Mouse (Mus musculus) T-helper 2 cell (primary cell): ENCODE data around the gene Myo1c.

Experiments
- in situ Hi-C: fragments of 300-600 bp; cut with MboI, MseI; formaldehyde crosslinking; loops from one replicate; pipeline ENCODE4 v1.15.1; 2025; ENCODE audit warnings: high pct_unique_total_duplicates

Gene Myo1c

DNA sequence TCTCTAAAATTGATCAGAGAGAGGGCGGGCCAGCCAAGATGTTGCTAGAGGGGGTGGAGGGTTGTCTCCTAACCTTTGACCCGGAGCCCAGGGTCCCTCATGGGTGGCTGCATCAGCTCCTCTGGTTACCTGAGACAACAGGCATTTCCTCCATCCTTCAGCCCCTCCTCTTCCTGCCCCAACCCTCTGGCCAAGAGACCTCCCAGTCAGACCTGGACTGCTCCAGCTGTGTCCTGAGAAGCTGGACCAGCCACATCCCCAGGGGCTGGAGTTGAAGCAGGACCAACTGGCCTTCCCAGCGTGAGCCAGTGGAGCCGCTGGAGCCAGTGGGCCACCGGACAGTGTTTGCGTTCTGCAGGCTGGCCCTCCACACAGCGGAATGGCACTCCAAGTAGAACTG is at the start of gene Myo1c:
Gene Myo1c (plus strand): TSS at position 194 of the 400 bp plus-strand sequence.
- in situ Hi-C loops: no loop called here

DNA sequence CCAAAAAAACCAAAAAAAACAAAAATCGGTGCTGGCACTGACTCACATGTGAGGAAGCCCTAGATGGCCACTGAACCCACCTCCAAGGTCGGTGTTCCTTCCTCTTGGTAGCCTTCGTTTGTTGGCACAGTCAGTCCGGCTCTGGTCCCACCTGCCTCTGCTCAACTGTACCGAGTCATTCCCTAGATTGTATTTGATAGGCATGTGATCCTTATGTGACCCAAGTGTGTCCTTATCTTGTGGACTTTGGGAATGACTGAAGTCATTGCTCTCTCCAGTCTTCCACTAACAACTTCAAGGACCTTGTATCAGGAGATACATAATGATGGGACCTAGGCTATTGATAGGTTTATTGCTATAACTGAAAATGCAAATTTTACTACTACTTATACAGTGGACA is 45.5 kb upstream of the Myo1c start:
- in situ Hi-C loops: no loop called here

DNA sequence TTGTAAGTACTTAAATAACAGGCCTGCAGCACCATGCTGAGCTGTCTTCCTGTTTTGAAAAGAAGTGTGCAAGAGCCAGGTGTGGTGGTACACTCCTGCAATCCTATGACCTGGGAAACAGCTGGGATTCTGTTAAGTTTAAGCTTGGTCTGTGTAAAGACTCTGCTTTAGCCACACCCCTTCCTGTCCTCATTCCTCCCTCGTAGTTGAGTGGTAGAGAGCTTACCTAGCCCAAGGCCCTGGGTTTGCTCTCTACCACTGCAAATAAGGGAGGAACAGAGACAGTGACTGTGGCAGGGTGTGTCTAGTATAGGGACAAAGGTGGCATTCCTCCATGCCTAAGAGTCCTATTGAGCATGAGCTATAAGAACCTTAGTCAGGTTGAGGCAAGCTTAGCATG is 45.0 kb upstream of the Myo1c start:
- in situ Hi-C loops: no loop called here

DNA sequence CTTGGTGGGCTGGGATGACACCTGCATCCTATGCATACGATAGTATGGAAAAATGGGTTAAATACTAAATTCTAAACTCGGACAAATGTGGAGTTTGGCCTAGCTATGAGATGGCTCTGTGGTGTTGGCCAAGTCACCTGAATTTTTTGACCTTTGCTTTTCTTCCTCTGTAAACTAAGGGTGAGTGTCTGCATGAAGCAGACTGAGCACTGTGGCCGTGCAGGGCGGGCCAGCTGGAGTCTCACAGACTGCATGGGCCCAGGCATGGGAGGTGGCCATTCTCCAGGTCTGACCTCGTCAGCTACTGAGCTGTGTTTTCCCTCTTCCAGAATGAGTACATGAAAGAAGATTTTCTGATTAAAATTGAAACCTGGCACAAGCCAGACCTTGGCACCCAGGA is 41.5 kb upstream of the Myo1c start:
- in situ Hi-C loops: no loop called here

DNA sequence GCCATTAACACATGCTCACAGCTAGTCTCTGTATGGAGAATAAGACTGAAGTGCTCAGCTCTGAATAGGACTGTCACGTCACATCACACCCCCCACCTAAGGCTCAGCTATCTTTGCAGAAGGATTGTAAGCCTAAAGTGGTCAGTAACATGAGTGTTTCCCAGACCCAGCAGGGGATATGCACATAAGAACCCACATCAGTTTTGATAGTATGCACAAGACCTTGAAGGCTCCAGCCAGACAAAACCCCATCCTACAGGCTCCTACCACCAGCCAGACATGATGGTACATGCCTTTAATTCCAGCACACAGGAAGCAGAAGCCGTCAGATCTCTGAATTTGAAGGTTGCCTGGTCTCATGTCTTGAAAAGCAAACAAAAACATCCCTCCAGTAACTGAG is 40.3 kb upstream of the Myo1c start:
- in situ Hi-C loops: no loop called here

DNA sequence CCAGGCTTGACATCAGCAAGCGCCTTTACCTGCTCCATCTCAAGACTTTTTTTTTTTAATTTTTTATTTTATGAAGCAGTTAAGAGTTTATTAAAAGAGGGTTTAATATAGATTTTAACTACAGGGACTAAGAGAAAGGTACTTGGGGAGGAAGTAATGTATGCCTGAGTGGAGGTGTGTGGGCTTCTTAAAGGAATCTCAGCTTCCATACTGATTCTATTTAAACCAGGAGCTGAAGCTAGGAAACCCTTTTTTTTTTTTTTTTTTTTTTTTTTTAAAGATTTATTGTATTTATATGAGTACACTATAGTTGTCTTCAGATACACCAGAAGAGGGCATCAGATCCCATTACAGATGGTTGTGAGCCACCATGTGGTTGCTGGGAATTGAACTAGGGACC is 35.5 kb upstream of the Myo1c start:
- in situ Hi-C loops: no loop called here

DNA sequence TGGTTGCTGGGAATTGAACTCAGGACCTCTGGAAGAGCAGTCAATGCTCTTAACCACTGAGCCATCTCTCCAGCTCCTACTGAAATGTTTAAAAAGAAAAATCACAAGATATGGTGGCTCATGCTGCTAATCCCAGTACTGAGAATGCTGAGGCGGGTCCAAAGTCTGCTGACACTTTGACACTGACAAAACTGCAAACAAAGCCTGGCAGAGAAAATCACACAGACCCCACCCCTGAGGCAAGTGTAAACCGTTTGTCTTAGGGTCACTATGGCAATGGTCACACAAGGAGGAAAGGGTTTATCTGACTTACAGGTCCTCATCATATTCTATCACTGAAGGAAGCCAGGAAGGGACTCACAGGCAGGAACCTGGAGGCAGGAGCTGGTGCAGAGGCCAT is 34.7 kb upstream of the Myo1c start:
- in situ Hi-C loops: no loop called here

DNA sequence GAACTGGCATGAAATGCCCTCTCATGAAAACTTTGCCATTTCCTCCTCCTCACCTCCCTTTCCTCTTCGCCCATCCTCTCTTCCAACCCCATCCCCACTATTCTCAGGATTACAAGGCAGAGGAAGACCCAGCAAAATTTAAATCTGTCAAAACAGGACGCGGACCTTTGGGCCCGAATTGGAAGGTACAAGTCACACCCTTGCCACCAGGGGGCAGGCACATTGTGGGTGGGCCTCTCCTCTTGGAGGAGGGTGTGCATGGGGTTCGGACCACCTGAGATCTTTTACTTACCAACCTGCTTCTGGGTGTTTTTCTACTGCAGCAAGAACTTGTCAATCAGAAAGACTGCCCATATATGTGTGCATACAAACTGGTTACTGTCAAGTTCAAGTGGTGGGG is 31.2 kb upstream of the Myo1c start:
- in situ Hi-C loops: no loop called here

DNA sequence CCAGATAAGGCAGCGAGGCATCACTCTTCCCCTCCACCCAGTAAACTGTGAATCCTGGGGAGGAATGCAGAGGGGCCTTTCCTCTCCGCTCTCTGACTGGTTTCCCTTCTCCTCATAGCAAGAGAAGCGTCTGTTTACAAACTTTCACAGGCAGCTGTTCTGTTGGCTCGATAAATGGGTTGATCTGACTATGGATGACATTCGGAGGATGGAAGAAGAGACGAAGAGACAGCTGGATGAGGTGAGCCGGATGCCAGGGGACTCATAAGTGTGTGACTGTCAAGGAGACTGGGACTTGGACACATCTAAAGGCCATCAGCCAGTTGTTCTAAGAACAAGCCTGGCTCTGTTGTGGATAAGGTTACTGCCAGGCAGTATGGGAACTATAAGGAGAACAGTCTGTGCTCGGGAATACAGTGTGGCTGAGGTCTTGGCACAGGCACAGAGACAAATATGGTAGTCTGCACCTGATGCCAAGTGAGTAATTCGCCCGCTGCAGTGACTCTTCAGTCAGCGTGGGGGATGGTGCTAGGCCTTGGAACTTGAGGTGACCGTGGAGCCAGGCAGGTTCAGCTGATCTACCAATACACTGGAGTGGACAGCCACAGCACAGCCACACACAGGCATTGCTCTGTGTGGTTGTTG is 30.0 kb upstream of the Myo1c start:
- in situ Hi-C loops: no loop called here

DNA sequence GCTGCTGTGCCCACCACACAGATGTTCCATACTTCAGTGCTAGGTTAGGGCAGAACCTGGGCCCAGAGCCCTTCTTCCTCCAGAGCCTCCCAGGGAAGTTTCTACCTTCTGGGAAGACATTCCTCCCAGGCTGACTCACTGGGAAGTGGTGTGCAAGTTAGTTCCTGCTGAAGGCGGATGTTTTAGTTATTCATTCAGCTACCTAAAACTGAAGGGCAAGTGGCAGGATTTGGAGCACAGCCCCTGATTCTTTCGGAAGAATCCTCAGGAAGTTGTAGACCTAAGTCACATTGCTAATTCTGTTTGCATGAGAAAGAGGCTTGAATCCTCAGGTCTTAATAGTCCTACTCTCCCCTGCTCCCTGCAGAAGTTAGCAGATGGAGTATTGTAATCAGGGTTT is 28.9 kb upstream of the Myo1c start:
- in situ Hi-C loops: no loop called here

DNA sequence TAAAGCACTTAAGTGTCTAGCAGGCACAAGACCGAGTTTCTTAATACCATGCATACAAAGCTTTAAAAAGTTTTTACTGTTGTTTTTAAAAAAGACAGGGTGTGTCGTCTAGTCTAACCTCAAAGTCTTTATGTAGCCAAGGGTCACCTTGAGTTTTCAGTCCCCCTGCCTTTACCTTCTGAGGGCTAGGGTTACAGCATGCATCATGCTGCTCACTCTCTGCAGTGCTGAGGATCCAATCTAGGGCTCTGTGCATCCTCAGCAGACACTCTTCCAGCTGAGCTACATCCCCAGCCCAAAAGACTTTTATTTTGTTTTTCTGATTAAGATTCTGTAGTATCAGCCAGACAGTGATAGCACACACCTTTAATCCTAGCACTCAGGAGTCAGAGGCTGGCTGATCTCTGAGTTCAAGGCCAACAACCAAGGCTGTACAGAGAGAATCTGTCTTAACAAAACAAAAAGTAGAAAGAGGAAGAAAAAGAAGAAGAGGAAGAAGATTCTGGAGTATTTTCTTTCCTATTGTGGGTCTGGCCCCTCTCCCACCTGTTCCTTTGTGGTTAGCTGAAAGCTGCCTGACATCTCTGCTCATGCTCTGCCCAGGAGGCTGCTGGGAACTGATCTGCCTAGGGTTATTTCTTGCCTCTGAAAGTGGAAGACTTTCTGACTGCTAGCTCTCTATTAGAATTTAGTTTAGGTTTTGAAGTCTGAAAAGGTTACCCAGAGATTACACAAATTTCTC is 27.5 kb upstream of the Myo1c start:
- in situ Hi-C loops: no loop called here

DNA sequence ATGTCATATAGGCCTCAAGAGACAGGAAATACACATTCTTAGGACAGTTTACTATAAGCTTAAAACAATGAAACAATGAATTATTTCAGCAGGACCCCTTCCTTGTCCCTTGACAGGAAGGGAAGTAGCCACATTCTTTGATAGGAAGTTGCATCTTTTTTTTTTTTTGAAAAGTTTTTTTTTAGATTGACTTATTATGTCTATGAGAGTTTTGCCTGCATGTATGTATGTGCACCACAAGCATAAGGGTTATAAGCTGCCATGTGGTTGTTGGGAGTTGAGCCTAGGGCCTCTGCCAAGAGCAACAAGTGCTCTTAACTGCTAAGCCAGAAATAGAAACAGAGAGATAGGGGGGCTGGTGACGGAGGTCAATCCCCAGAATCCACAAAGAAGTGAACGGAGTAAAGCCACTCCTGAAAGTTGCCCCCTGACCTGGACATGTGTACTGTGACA is 26.2 kb upstream of the Myo1c start:
- in situ Hi-C loops: no loop called here

DNA sequence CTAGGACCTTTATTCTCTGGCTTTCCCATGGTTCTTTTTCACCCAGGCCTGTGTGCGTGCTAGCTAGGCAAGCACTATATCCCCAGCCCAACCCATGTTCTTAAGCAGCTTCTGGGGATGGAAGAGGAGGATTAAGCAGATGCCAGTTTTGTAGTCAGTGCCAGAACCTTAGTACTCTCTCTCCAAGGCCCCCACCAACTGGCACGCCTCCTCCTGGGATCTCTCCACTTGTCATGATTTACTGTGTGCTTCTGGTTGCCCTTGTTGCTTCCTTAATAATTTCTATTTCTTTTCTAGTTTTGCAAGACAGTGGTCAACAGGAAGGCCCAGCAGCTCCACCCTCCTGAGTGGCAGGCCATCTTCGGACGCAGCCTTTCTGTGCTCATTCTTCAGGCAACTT is 24.5 kb upstream of the Myo1c start:
- in situ Hi-C loops: no loop called here

DNA sequence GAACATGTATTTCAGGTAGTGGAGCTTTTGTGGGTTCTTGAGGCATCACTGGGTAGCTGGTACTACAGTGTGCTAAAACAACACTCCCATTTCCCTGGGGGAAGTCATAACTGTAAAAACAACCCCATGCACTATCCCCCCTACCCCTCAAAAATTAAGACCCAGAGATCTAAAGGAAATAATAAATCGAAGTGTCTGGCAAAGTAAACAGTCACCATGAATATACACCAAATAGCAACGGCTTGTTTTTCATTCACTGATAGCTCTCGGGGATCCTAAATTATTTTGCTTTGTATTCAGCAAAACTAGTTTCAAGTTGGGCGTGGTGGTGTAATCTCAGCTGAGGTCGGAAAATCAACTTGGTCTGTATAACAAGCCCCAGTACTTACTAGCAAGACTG is 20.2 kb upstream of the Myo1c start:
- in situ Hi-C loops: no loop called here

DNA sequence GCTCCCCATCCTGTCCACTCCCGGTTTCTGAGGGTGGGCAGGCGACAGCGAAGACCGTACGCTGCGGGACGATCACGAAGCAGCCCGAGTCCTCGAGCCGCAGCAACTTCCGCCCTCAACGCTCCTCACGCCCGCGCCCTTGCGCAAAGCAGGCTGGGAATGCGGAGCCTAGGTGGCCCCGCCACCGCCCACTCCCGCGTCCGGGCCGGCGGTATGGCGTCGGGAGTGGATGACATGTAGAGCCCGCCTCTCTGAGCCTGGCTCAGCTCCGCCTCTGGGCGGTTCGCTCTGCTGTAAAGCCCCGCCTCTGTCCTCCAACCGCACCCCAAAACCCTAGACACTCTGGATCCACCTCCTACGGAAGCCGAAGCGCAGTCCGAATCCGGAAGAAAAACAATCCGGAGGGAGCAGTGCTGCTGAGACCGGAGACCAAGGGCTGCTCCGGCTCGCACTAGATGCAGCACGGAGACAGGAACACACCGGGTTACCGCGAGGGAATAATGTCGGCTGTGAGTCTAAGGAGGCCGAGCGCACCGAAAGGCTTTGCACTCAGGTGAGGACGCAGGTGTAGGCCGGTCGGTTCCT is 19.6 kb upstream of the Myo1c start, which contains the start of gene Inpp5k:
Gene Inpp5k (plus strand): TSS at position 344 of the 585 bp plus-strand sequence.
- in situ Hi-C loops: no loop called here

DNA sequence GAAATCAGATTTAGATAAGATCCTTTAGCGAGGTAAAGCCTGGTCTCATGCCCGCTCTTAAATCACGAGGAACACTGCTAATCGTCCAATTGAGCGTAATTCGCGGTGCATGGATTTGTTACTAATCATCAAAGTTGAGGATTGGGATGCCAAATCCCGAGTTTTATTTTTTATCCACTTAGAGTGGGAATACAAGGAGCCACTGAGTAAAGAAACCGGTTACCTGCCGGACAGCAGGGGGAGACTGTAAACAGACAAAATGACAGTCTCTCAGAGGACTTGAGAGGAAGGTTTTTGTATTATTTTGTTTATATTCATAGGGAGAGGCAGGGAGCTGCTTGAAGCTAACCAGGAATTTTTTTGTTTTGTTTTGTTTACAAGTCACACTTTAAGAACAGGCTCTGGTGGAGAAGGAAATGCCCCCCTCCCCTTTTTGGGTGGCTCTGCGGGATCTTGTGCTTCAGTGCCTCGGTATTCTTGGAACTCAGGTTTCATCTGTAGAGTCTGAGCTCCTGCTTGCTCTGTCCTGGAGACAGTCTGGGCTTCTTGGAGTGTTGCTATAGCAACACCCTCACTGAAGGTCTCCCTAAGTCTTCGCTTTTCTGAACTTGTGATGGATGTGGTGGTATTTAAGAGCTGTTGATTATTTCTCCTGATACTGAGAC is 18.6 kb upstream of the Myo1c start:
- in situ Hi-C loops: no loop called here

DNA sequence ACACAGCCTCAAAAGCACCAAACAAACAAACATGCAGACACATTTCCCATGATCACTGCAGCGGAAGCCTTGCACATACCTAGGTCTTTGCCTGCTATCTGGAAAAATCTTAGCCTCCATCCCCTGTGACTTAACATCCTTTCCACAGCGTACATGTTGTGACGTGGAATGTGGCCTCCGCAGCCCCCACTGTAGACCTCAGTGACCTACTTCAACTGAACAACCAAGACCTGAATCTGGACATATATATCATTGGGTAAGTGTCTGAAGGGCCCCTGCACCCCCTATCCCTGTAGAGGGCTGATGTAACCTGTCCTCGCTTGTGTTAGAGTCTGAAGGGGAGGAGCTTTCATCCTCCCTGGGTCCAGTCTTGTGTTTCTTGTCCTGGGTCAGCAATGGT is 17.4 kb upstream of the Myo1c start:
- in situ Hi-C loops: no loop called here

DNA sequence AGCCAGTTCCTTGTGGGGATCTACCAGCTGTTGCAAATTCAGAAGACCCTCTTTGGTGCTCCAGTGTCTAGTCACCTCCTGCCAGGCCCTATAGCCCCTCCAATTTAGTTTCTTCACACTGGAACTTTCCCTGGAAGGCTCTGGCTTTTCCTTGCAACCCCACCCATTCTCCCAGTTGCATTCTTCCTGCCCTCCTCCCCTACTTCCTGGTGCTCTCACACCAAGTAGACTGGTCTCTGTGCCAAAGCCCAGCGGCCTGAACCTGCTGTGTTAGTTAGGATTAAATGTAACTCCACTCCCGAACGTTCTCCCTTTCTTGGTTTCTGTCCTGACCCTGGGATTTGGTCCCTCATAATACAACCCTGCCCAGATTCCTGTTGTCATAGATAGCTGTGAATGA is 15.5 kb upstream of the Myo1c start:
- in situ Hi-C loops: no loop called here

DNA sequence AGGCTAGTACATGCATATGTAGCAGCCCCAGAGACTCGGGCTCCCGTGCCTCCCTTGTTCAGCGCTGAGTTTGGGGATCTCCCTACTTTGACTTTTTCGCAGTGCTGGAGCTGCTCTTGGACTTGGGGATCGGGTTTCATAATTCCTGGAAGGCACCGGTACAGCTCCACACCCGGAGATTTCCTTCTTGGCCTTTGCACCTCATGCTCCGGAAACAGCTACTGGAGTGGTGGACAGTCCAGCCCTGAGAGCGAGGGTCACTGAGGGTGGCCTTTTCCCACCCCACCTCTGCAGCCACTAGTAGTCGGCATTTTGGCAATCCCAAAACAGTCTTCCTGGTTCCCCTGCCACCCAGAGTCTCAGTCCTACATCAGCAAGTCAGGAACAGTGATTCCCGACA is 15.0 kb upstream of the Myo1c start:
- in situ Hi-C loops: no loop called here

DNA sequence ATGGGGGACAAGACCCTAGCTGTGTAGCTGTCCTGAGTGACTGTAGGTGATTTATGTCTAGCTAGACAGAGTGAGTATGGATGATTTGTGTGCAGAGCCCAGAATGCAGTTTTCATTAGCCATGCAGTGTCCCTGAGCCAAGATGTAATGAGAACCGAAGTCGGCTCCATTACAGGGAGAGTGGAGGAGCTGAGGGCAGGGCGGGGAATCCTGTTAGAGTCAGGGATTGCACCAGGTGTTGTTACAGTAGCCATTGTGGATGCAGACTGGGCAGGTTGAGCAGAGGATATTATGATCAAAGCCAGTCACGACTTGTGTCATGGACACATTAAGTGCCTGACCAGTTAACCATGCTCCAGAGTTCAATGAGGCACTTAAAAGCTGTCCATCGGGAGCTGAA is 7.0 kb upstream of the Myo1c start:
- in situ Hi-C loops: no loop called here

DNA sequence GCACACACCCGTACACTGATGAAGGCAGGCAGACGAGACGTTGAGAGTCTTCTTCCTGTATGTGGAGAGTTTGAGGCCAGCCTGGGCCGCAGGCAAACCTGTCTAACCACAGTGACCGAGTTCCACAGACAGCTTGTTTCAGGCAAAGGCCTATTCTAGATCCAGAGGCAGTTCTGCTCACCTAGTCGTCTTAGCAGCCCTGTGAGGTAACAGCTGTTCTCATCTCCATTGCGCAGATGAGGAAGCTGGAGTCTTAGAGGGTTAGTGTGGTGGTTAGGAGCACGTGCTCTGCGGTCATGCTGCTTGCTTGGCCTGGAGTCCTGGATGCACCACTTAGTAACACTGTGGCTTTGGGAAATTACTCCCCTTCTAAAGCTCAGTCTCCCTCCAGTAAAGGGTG is 5.6 kb upstream of the Myo1c start:
- in situ Hi-C loops: no loop called here

DNA sequence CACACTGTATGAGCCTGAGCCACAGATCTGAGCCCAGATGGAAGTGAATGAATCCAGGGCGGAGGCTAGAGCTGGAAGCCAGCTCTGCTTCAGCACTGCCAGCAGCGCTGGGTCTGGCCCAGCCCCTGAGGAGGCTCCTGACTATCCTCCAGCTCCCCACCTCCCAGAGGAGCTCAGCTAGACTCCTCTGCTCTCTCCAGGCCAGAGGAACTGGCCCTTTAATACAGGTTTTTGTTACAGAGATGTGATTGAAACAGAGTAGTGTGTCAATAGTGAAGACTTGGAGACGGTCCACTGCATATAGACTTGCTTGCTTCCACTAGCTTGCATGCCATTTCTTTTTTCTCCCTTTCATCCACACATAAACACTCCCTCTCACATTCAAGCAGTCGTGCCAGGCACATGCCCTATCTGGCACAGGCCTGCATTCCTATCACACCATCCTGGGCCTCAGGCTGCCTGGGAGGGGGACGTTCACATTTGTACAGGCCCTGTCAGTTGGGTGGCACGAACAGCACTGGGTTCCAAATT is 2.6 kb upstream of the Myo1c start:
- in situ Hi-C loops: no loop called here
